Mouse (Mus musculus) neural tube, embryonic 15.5 days (tissue): ENCODE data around the gene Gm17581. TPM values are rescaled to one million over a fixed set of nuclear protein-coding genes. Genes with fewer than 3 reads are reported as not detected.
"Not testable (repeated sequence)": the region's sequence is repeated elsewhere in the genome, so short reads cannot be mapped to it uniquely, and the experiment has no call there.

Experiments used
- ATAC-seq: fragments of 200-750 bp; cut with Nextera tagmentation; 2 replicates; pipeline ENCODE4 v1.8.0; 2017; ENCODE audit warnings: mild to moderate bottlenecking, moderate TSS enrichment, moderate library complexity; ENCODE audit not compliant: low FRiP score
- H3K27ac ChIP-seq: fragments of 300-500 bp; sonication (generic); replicated peaks from 2 replicates; pipeline ENCODE4 v1.5.1; 2015; ENCODE audit warnings: mild to moderate bottlenecking, inconsistent platforms
- H3K27me3 ChIP-seq: fragments of 300-500 bp; sonication (generic); replicated peaks from 2 replicates; pipeline ENCODE4 v1.6.1; 2015; ENCODE audit warnings: inconsistent platforms
- H3K36me3 ChIP-seq: fragments of 300-500 bp; sonication (generic); 2 replicates; pipeline ENCODE4 v1.6.1; 2015; ENCODE audit warnings: inconsistent platforms
- H3K4me1 ChIP-seq: fragments of 300-500 bp; sonication (generic); 2 replicates; pipeline ENCODE4 v1.6.1; 2015; ENCODE audit warnings: inconsistent platforms
- H3K4me2 ChIP-seq: fragments of 300-500 bp; sonication (generic); 2 replicates; pipeline ENCODE4 v1.6.1; 2015; ENCODE audit warnings: inconsistent platforms, mild to moderate bottlenecking, moderate library complexity
- H3K4me3 ChIP-seq: fragments of 300-500 bp; sonication (generic); replicated peaks from 2 replicates; pipeline ENCODE4 v1.5.1; 2015; ENCODE audit warnings: mild to moderate bottlenecking, inconsistent platforms
- H3K9ac ChIP-seq: fragments of 300-500 bp; sonication (generic); replicated peaks from 2 replicates; pipeline ENCODE4 v1.6.1; 2015; ENCODE audit warnings: mild to moderate bottlenecking, inconsistent platforms
- H3K9me3 ChIP-seq: fragments of 300-500 bp; sonication (generic); replicated peaks from 2 replicates; pipeline ENCODE4 v1.6.1; 2016; ENCODE audit warnings: inconsistent platforms
- WGBS: fragments of 180-500 bp; shearing (Covaris S2); methylation state at CpG from one replicate; pipeline ENCODE4 v1.1.7; 2015; ENCODE audit warnings: mixed read lengths; 5-methylcytosine and 5-hydroxymethylcytosine counted together
- polyA plus RNA-seq: library from polyadenylated mRNA; unstranded; fragments of >200 nt; fragmentation: Nextera tagmentation; extraction: Ambion mirVana; gene quantifications from 2 replicates; pipeline ENCODE4 v1.2.1, GENCODE M21; 2015

Gene Gm17581
- polyA plus RNA-seq, 1 experiment from 2014 or later: not detected

- H3K4me3 ChIP-seq: no peak overlapping the region
- no peak overlapping the region for H3K4me2 ChIP-seq
- no peak for ATAC-seq
- 0 out of 2 replicates have a peak, but pooled peaks cover 3% of the 10 kb centered on the region for H3K4me1 ChIP-seq
- no peaks in the 10 kb centered on the region for H3K9me3 ChIP-seq
- H3K27ac ChIP-seq: no peak overlapping the region
- 17% methylated on average over 4 of the region's 4 CpGs for WGBS
- peaks cover 58% of the 10 kb centered on the region for H3K36me3 ChIP-seq
- H3K27me3 ChIP-seq: no peaks in the 10 kb centered on the region
- H3K9ac ChIP-seq: no peak overlapping the region
Measured at GRCm38 (mm10) chr2:155703630-155704029, 32.0 kb downstream of the Gm17581 start.

- 95% methylated on average over 19 of the region's 19 CpGs for WGBS
- peaks cover 46% of the 10 kb centered on the region for H3K36me3 ChIP-seq
- H3K4me1 ChIP-seq: no peaks in the 10 kb centered on the region
- H3K4me3 ChIP-seq: no peak overlapping the region
- no peak overlapping the region for H3K9ac ChIP-seq
- H3K9me3 ChIP-seq: no peaks in the 10 kb centered on the region
- H3K27me3 ChIP-seq: no peaks in the 10 kb centered on the region
- no peak overlapping the region for H3K27ac ChIP-seq
- no peak overlapping the region for H3K4me2 ChIP-seq
- ATAC-seq: no peak
Measured at GRCm38 (mm10) chr2:155701399-155701919, 34.2 kb downstream of the Gm17581 start.

GRCm38 (mm10) chr2:155698443-155698842, 37.2 kb downstream of the Gm17581 start:
- not testable (repeated sequence) for H3K9me3 ChIP-seq, H3K4me2 ChIP-seq, H3K4me3 ChIP-seq, H3K9ac ChIP-seq, H3K27me3 ChIP-seq, ATAC-seq, H3K4me1 ChIP-seq, H3K27ac ChIP-seq
- H3K36me3 ChIP-seq: peaks cover 19% of the 10 kb centered on the region
- 95% methylated on average over 6 of the region's 6 CpGs for WGBS

GRCm38 (mm10) chr2:155696851-155697250, 38.8 kb downstream of the Gm17581 start:
- H3K9ac ChIP-seq: no peak overlapping the region
- WGBS: 81% methylated on average over 7 of the region's 7 CpGs

GRCm38 (mm10) chr2:155696091-155696558, 39.5 kb downstream of the Gm17581 start:
- H3K4me1 ChIP-seq: peaks cover 3% of the 10 kb centered on the region
- no peaks in the 10 kb centered on the region for H3K27me3 ChIP-seq
- peaks cover 3% of the 10 kb centered on the region for H3K36me3 ChIP-seq
- H3K9ac ChIP-seq: no peak overlapping the region
- 13% methylated on average over 7 of the region's 7 CpGs for WGBS
- no peaks in the 10 kb centered on the region for H3K9me3 ChIP-seq
- H3K4me3 ChIP-seq: no peak overlapping the region
- ATAC-seq: no peak
- H3K27ac ChIP-seq: no peak overlapping the region
- no peak overlapping the region for H3K4me2 ChIP-seq

More at GRCm38 (mm10) chr2:155696851-155697250, 38.8 kb downstream of the Gm17581 start:
- no peaks in the 10 kb centered on the region for H3K27me3 ChIP-seq
- no peaks in the 10 kb centered on the region for H3K4me1 ChIP-seq
- H3K4me3 ChIP-seq: no peak overlapping the region
- ATAC-seq: no peak
- no peak overlapping the region for H3K27ac ChIP-seq
- H3K9me3 ChIP-seq: no peaks in the 10 kb centered on the region
- peaks cover 8% of the 10 kb centered on the region for H3K36me3 ChIP-seq
- no peak overlapping the region for H3K4me2 ChIP-seq

GRCm38 (mm10) chr2:155695316-155695715, 40.4 kb downstream of the Gm17581 start:
- no peak overlapping the region for H3K9ac ChIP-seq
- H3K9me3 ChIP-seq: no peaks in the 10 kb centered on the region
- H3K27me3 ChIP-seq: no peaks in the 10 kb centered on the region
- no peak overlapping the region for H3K4me2 ChIP-seq
- no peak for ATAC-seq
- H3K27ac ChIP-seq: no peak overlapping the region
- H3K36me3 ChIP-seq: no peaks in the 10 kb centered on the region
- 77% methylated on average over 3 of the region's 3 CpGs for WGBS
- H3K4me1 ChIP-seq: peaks cover 11% of the 10 kb centered on the region
- H3K4me3 ChIP-seq: no peak overlapping the region

GRCm38 (mm10) chr2:155694564-155694963, 41.1 kb downstream of the Gm17581 start:
- no peaks in the 10 kb centered on the region for H3K36me3 ChIP-seq
- H3K4me1 ChIP-seq: peaks cover 18% of the 10 kb centered on the region
- 81% methylated on average over 2 of the region's 2 CpGs for WGBS
- no peak for ATAC-seq
- no peak overlapping the region for H3K4me2 ChIP-seq
- H3K9me3 ChIP-seq: no peaks in the 10 kb centered on the region
- no peak overlapping the region for H3K27ac ChIP-seq
- H3K4me3 ChIP-seq: no peak overlapping the region
- no peaks in the 10 kb centered on the region for H3K27me3 ChIP-seq
- H3K9ac ChIP-seq: no peak overlapping the region

GRCm38 (mm10) chr2:155693136-155693535, 42.5 kb downstream of the Gm17581 start:
- Histone ChIP-seq H3K36me3 (no peaks in the 10 kb centered on the region), H3K27ac (no peak overlapping the region), H3K27me3 (no peaks in the 10 kb centered on the region), H3K9ac (no peak overlapping the region), H3K9me3 (no peaks in the 10 kb centered on the region), H3K4me1 (peaks cover 24% of the 10 kb centered on the region), H3K4me3 (no peak overlapping the region), H3K4me2 (no peak overlapping the region)
- 81% methylated on average over 4 of the region's 4 CpGs for WGBS
- no peak for ATAC-seq

- Histone ChIP-seq H3K27ac (peak within 1 kb of the TSS; percentile 95), H3K36me3 (peaks cover 6% of the 10 kb centered on the region; the same call in 1 of the 2 replicates), H3K27me3 (no peaks in the 10 kb centered on the region), H3K9ac (peak within 1 kb of the TSS; percentile 98), H3K4me1 (peaks cover 30% of the 10 kb centered on the region), H3K9me3 (no peaks in the 10 kb centered on the region), H3K4me3 (peak within 1 kb of the TSS; percentile 98), H3K4me2 (peak within 1 kb of the TSS; percentile 78)
- WGBS: under 1% methylated on average over 66 of the region's 72 CpGs
- ATAC-seq: peak; percentile 94
Measured at GRCm38 (mm10) chr2:155691723-155692493, 43.8 kb downstream of the Gm17581 start, which contains the start of gene Trpc4ap. Trpc4ap (minus strand) TSS chr2:155692384.

GRCm38 (mm10) chr2:155691336-155691722, 44.3 kb downstream of the Gm17581 start:
- Histone ChIP-seq H3K9ac (peak overlapping the region; percentile 98), H3K4me3 (peak overlapping the region; percentile 98), H3K4me1 (peaks cover 33% of the 10 kb centered on the region), H3K9me3 (no peaks in the 10 kb centered on the region), H3K4me2 (peak overlapping the region; percentile 78), H3K27me3 (no peaks in the 10 kb centered on the region), H3K36me3 (peaks cover 6% of the 10 kb centered on the region; the same call in 1 of the 2 replicates), H3K27ac (peak overlapping the region; percentile 95)
- ATAC-seq: no peak
- 3% methylated on average over 8 of the region's 8 CpGs for WGBS

- no peak overlapping the region for H3K9ac ChIP-seq
- H3K4me1 ChIP-seq: peaks cover 36% of the 10 kb centered on the region
- no peak overlapping the region for H3K27ac ChIP-seq
- no peaks in the 10 kb centered on the region for H3K27me3 ChIP-seq
- no peak overlapping the region for H3K4me3 ChIP-seq
- H3K9me3 ChIP-seq: no peaks in the 10 kb centered on the region
- 85% methylated on average over 4 of the region's 4 CpGs for WGBS
- H3K36me3 ChIP-seq: peaks cover 6% of the 10 kb centered on the region; the same call in 1 of the 2 replicates
- no peak for ATAC-seq
- no peak overlapping the region for H3K4me2 ChIP-seq
Measured at GRCm38 (mm10) chr2:155689211-155689610, 46.5 kb downstream of the Gm17581 start.

- no peak for ATAC-seq
- no peak overlapping the region for H3K9ac ChIP-seq
- H3K27ac ChIP-seq: no peak overlapping the region
- peaks cover 39% of the 10 kb centered on the region for H3K4me1 ChIP-seq
- H3K36me3 ChIP-seq: peaks cover 6% of the 10 kb centered on the region; the same call in 1 of the 2 replicates
- H3K9me3 ChIP-seq: no peaks in the 10 kb centered on the region
- H3K4me3 ChIP-seq: no peak overlapping the region
- no peak overlapping the region for H3K4me2 ChIP-seq
- H3K27me3 ChIP-seq: no peaks in the 10 kb centered on the region
- WGBS: 94% methylated on average over 11 of the region's 11 CpGs
Measured at GRCm38 (mm10) chr2:155687746-155688145, 47.9 kb downstream of the Gm17581 start.
